Mouse (Mus musculus) E14TG2a.4 (cell line): Measurements from ENCODE around the gene Aldh4a1.

ENCODE experiments used
- CTCF ChIP-seq: conservative IDR thresholded peaks from 2 replicates; pipeline ENCODE4 v1.5.1; 2014; ENCODE audit warnings: low read length
- NANOG ChIP-seq: IDR thresholded peaks from 2 replicates; pipeline ENCODE4 v1.6.1; 2014; ENCODE audit warnings: borderline replicate concordance, low read length, mixed read lengths
- POU5F1 ChIP-seq: IDR thresholded peaks from 2 replicates; pipeline ENCODE4 v1.6.1; 2014; ENCODE audit warnings: low read length, borderline replicate concordance

- no peak for TF ChIP-seq CTCF
- TF ChIP-seq NANOG: no peak
- peak; percentile 41; the same call in 1 of the 2 replicates for TF ChIP-seq POU5F1
These were observed 4.7 kb downstream of the Aldh4a1 start for GRCm38 (mm10) chr4:139627361-139627760.
